Mouse (Mus musculus) kidney, embryonic 16.5 days (tissue): ENCODE measurements around the gene Atp6v0c. TPM values are rescaled to one million over a fixed set of nuclear protein-coding genes. Genes with fewer than 3 reads are reported as not detected.
A peak's percentile ranks its signal among the peaks of the same experiment; 100 is the strongest.

ENCODE experiments used
- ATAC-seq: fragments of 200-750 bp; cut with Nextera tagmentation; 2 replicates; pipeline ENCODE4 v1.8.0; 2017; ENCODE audit warnings: moderate TSS enrichment; ENCODE audit not compliant: low FRiP score, low TSS enrichment
- H3K27ac ChIP-seq: fragments of 300-500 bp; sonication (generic); 2 replicates; pipeline ENCODE4 v1.5.1; 2014; ENCODE audit warnings: low read length
- H3K27me3 ChIP-seq: fragments of 300-500 bp; sonication (generic); 2 replicates; pipeline ENCODE4 v1.6.1; 2014; ENCODE audit warnings: low read length, control low read depth, mixed read lengths; ENCODE audit not compliant: insufficient read depth
- H3K36me3 ChIP-seq: fragments of 300-500 bp; sonication (generic); 2 replicates; pipeline ENCODE4 v1.6.1; 2014; ENCODE audit warnings: low read length, control low read depth, mixed read lengths; ENCODE audit not compliant: insufficient read depth
- H3K4me1 ChIP-seq: fragments of 300-500 bp; sonication (generic); 2 replicates; pipeline ENCODE4 v1.6.1; 2014; ENCODE audit warnings: low read length, control low read depth, mixed read lengths; ENCODE audit not compliant: insufficient read depth
- H3K4me2 ChIP-seq: fragments of 300-500 bp; sonication (generic); replicated peaks from 2 replicates; pipeline ENCODE4 v1.6.1; 2014; ENCODE audit warnings: low read depth, low read length
- H3K4me3 ChIP-seq: fragments of 300-500 bp; sonication (generic); 2 replicates; pipeline ENCODE4 v1.5.1; 2014; ENCODE audit warnings: mild to moderate bottlenecking, low read length
- H3K9ac ChIP-seq: fragments of 300-500 bp; sonication (generic); replicated peaks from 2 replicates; pipeline ENCODE4 v1.6.1; 2014; ENCODE audit warnings: low read length
- H3K9me3 ChIP-seq: fragments of 300-500 bp; sonication (generic); 2 replicates; pipeline ENCODE4 v1.6.1; 2016; ENCODE audit warnings: low read length, control low read depth
- WGBS: fragments of 180-500 bp; shearing (Covaris S2); extraction: QIAGEN DNeasy Blood & Tissue Kit; methylation state at CpG from one replicate; pipeline ENCODE4 v1.1.7; 2014; 5-methylcytosine and 5-hydroxymethylcytosine counted together
- polyA plus RNA-seq: library from polyadenylated mRNA; unstranded; fragments of >200 nt; fragmentation: Nextera tagmentation; extraction: Ambion mirVana; gene quantifications from 2 replicates; pipeline ENCODE4 v1.2.1, GENCODE M21; 2015

The Atp6v0c gene
- 695 and 701 TPM in 2 replicates for polyA plus RNA-seq

GRCm38 (mm10) chr17:24169317-24170065 lies at the start of gene Atp6v0c:
Atp6v0c (minus strand) TSS chr17:24169702.
- H3K27me3 ChIP-seq, result no peaks in the 10 kb centered on the region
- no peaks in the 10 kb centered on the region for H3K9me3 ChIP-seq
- H3K4me1 ChIP-seq, result peaks cover 22% of the 10 kb centered on the region
- H3K9ac ChIP-seq, result peak within 1 kb of the TSS; percentile 91
- peak within 1 kb of the TSS; percentile 83 for H3K4me3 ChIP-seq
- ATAC-seq, result peak; percentile 92
- peak within 1 kb of the TSS; percentile 75 for H3K4me2 ChIP-seq
- peaks cover 3% of the 10 kb centered on the region; the same call in 1 of the 2 replicates for H3K36me3 ChIP-seq
- H3K27ac ChIP-seq, result peak within 1 kb of the TSS; percentile 97
- WGBS, result under 1% methylated on average over 58 of the region's 58 CpGs

- H3K4me1 ChIP-seq, result peaks cover 15% of the 10 kb centered on the region
- no peak overlapping the region for H3K4me2 ChIP-seq
- WGBS, result 75% methylated on average over 4 of the region's 4 CpGs
- H3K27me3 ChIP-seq, result no peaks in the 10 kb centered on the region
- H3K9ac ChIP-seq, result no peak overlapping the region
- no peaks in the 10 kb centered on the region for H3K9me3 ChIP-seq
- H3K4me3 ChIP-seq, result no peak overlapping the region
- H3K27ac ChIP-seq, result no peak overlapping the region
- no peak for ATAC-seq
- H3K36me3 ChIP-seq, result peaks cover 19% of the 10 kb centered on the region
Observed at GRCm38 (mm10) chr17:24216836-24217235, 47.3 kb upstream of the Atp6v0c start.

GRCm38 (mm10) chr17:24213186-24213585 lies 43.7 kb upstream of the Atp6v0c start:
- Histone ChIP-seq H3K9ac (no peak overlapping the region), H3K4me3 (no peak overlapping the region), H3K4me1 (peaks cover 36% of the 10 kb centered on the region), H3K9me3 (no peaks in the 10 kb centered on the region), H3K36me3 (peaks cover 19% of the 10 kb centered on the region), H3K4me2 (no peak overlapping the region), H3K27ac (no peak overlapping the region), H3K27me3 (peaks cover under 1% of the 10 kb centered on the region; the same call in 1 of the 2 replicates)
- ATAC-seq, result no peak
- 78% methylated on average over 6 of the region's 6 CpGs for WGBS

- H3K4me1 ChIP-seq, result peaks cover 43% of the 10 kb centered on the region
- H3K9ac ChIP-seq, result no peak overlapping the region
- H3K27me3 ChIP-seq, result peaks cover 7% of the 10 kb centered on the region
- H3K4me2 ChIP-seq, result peak overlapping the region; percentile 79
- H3K9me3 ChIP-seq, result no peaks in the 10 kb centered on the region
- H3K27ac ChIP-seq, result no peak overlapping the region
- 30% methylated on average over 5 of the region's 5 CpGs for WGBS
- H3K36me3 ChIP-seq, result peaks cover 12% of the 10 kb centered on the region
- peak overlapping the region; percentile 55 for H3K4me3 ChIP-seq
- no peak for ATAC-seq
Observed at GRCm38 (mm10) chr17:24212441-24213018, 43.0 kb upstream of the Atp6v0c start.

GRCm38 (mm10) chr17:24211631-24212440 lies 42.3 kb upstream of the Atp6v0c start:
- Histone ChIP-seq H3K4me2 (peak overlapping the region; percentile 79), H3K36me3 (peaks cover 11% of the 10 kb centered on the region), H3K27ac (no peak overlapping the region), H3K9ac (peak overlapping the region; percentile 66), H3K4me3 (peak overlapping the region; percentile 55), H3K4me1 (peaks cover 49% of the 10 kb centered on the region), H3K27me3 (peaks cover 11% of the 10 kb centered on the region), H3K9me3 (no peaks in the 10 kb centered on the region)
- ATAC-seq, result peak; percentile 3; the same call in 1 of the 2 replicates
- 3% methylated on average over 37 of the region's 37 CpGs for WGBS

GRCm38 (mm10) chr17:24210591-24210990 lies 41.1 kb upstream of the Atp6v0c start:
- no peak overlapping the region for H3K4me2 ChIP-seq
- H3K27ac ChIP-seq, result no peak overlapping the region
- no peak for ATAC-seq
- H3K9me3 ChIP-seq, result no peaks in the 10 kb centered on the region
- no peak overlapping the region for H3K9ac ChIP-seq
- H3K36me3 ChIP-seq, result peaks cover 1% of the 10 kb centered on the region
- H3K4me3 ChIP-seq, result no peak overlapping the region
- peaks cover 15% of the 10 kb centered on the region for H3K27me3 ChIP-seq
- WGBS, result 90% methylated on average over 3 of the region's 3 CpGs
- peaks cover 61% of the 10 kb centered on the region for H3K4me1 ChIP-seq

- H3K4me3 ChIP-seq, result no peak overlapping the region
- no peak overlapping the region for H3K9ac ChIP-seq
- H3K4me1 ChIP-seq, result peaks cover 61% of the 10 kb centered on the region
- 69% methylated on average over 3 of the region's 3 CpGs for WGBS
- H3K9me3 ChIP-seq, result no peaks in the 10 kb centered on the region
- peaks cover 15% of the 10 kb centered on the region for H3K27me3 ChIP-seq
- no peaks in the 10 kb centered on the region for H3K36me3 ChIP-seq
- ATAC-seq, result no peak
- 0 out of 2 replicates have a peak overlapping the region, but pooled peaks have one; percentile 94 for H3K4me2 ChIP-seq
- peak overlapping the region; percentile 73 for H3K27ac ChIP-seq
Observed at GRCm38 (mm10) chr17:24209916-24210240, 40.4 kb upstream of the Atp6v0c start.

- peaks cover 15% of the 10 kb centered on the region for H3K27me3 ChIP-seq
- no peaks in the 10 kb centered on the region for H3K36me3 ChIP-seq
- H3K4me3 ChIP-seq, result peak within 1 kb of the TSS; percentile 73
- H3K9me3 ChIP-seq, result no peaks in the 10 kb centered on the region
- under 1% methylated on average over 39 of the region's 43 CpGs for WGBS
- H3K27ac ChIP-seq, result peak within 1 kb of the TSS; percentile 73
- H3K4me1 ChIP-seq, result peaks cover 67% of the 10 kb centered on the region
- peak within 1 kb of the TSS; percentile 94 for H3K4me2 ChIP-seq
- peak within 1 kb of the TSS; percentile 83 for H3K9ac ChIP-seq
- peak; percentile 55 for ATAC-seq
Observed at GRCm38 (mm10) chr17:24209043-24209915, 39.8 kb upstream of the Atp6v0c start, which contains the start of gene Ntn3. Ntn3 (minus strand) TSS chr17:24209531.

GRCm38 (mm10) chr17:24208641-24209042 lies 39.1 kb upstream of the Atp6v0c start:
- Histone ChIP-seq H3K9me3 (no peaks in the 10 kb centered on the region), H3K4me3 (peak overlapping the region; percentile 73), H3K27ac (peak overlapping the region; percentile 73), H3K4me2 (peak overlapping the region; percentile 94), H3K4me1 (peaks cover 69% of the 10 kb centered on the region), H3K27me3 (peaks cover 15% of the 10 kb centered on the region), H3K36me3 (no peaks in the 10 kb centered on the region), H3K9ac (peak overlapping the region; percentile 83)
- ATAC-seq, result peak; percentile 2; the same call in 1 of the 2 replicates
- 1% methylated on average over 29 of the region's 29 CpGs for WGBS
